Mouse (Mus musculus): ENCODE results near the gene Ticam1. TPM values are rescaled to one million over a fixed set of nuclear protein-coding genes. Genes with fewer than 3 reads are reported as not detected.

The Ticam1 gene
- polyA plus RNA-seq, 1 experiment, result 4.5 TPM

GRCm38 (mm10) chr17:56294241-56294640 is 17.7 kb upstream of the Ticam1 start:
- peaks cover 23% of the 10 kb centered on the region for H3K4me1 ChIP-seq (ENCODE audit: control insufficient read depth, insufficient read depth, low read length)
- no peak overlapping the region for H3K4me3 ChIP-seq (replicated peaks; ENCODE audit: insufficient read depth, low read depth, low read length)
- no peaks in the 10 kb centered on the region for H3K27me3 ChIP-seq (ENCODE audit: control insufficient read depth, insufficient read depth, low read length)
- DNase-seq, result peak; percentile 69 to 76
- no peak overlapping the region for H3K27ac ChIP-seq (ENCODE audit: insufficient read depth, low read length)
- WGBS, result 19% methylated on average over 19 of the region's 19 CpGs
- no peak for TF ChIP-seq POLR2A (IDR thresholded peaks at IDR 0.05; ENCODE audit: borderline replicate concordance, insufficient read depth, low read length)
- TF ChIP-seq CTCF (IDR thresholded peaks at IDR 0.05; ENCODE audit: borderline replicate concordance, insufficient read depth, low read depth, low read length), result no peak

- TF ChIP-seq CTCF (IDR thresholded peaks at IDR 0.05; ENCODE audit: borderline replicate concordance, insufficient read depth, low read depth, low read length), result no peak
- no peak for TF ChIP-seq POLR2A (IDR thresholded peaks at IDR 0.05; ENCODE audit: borderline replicate concordance, insufficient read depth, low read length)
- DNase-seq, result no peak
- WGBS, result 84% methylated on average over 1 of the region's 1 CpGs
These were observed 16.7 kb upstream of the Ticam1 start for GRCm38 (mm10) chr17:56293291-56293690.

GRCm38 (mm10) chr17:56292531-56293222 is 16.1 kb upstream of the Ticam1 start, which contains the start of gene Plin3:
Gene Plin3, minus strand, starts transcription at chr17:56292873.
- Histone ChIP-seq H3K27ac (ENCODE audit: insufficient read depth, low read length) (no peak within 1 kb of the TSS), H3K4me1 (ENCODE audit: control insufficient read depth, insufficient read depth, low read length) (peaks cover 23% of the 10 kb centered on the region), H3K4me3 (replicated peaks; ENCODE audit: insufficient read depth, low read depth, low read length) (no peak within 1 kb of the TSS), H3K27me3 (ENCODE audit: control insufficient read depth, insufficient read depth, low read length) (no peaks in the 10 kb centered on the region)
- DNase-seq, result peak; percentile 27 to 39
- 64% methylated on average over 4 of the region's 4 CpGs for WGBS
- TF ChIP-seq CTCF (IDR thresholded peaks at IDR 0.05; ENCODE audit: borderline replicate concordance, insufficient read depth, low read depth, low read length), result no peak
- TF ChIP-seq POLR2A (IDR thresholded peaks at IDR 0.05; ENCODE audit: borderline replicate concordance, insufficient read depth, low read length), result no peak

More at GRCm38 (mm10) chr17:56293291-56293690, 16.7 kb upstream of the Ticam1 start:
- H3K4me1 ChIP-seq (ENCODE audit: control insufficient read depth, insufficient read depth, low read length), result peaks cover 23% of the 10 kb centered on the region
- H3K27me3 ChIP-seq (ENCODE audit: control insufficient read depth, insufficient read depth, low read length), result no peaks in the 10 kb centered on the region
- H3K27ac ChIP-seq (ENCODE audit: insufficient read depth, low read length), result no peak overlapping the region
- H3K4me3 ChIP-seq (replicated peaks; ENCODE audit: insufficient read depth, low read depth, low read length), result no peak overlapping the region

GRCm38 (mm10) chr17:56291826-56292475 is 15.4 kb upstream of the Ticam1 start:
- DNase-seq, result no peak
- TF ChIP-seq CTCF (IDR thresholded peaks at IDR 0.05; ENCODE audit: borderline replicate concordance, insufficient read depth, low read depth, low read length), result no peak
- TF ChIP-seq POLR2A (IDR thresholded peaks at IDR 0.05; ENCODE audit: borderline replicate concordance, insufficient read depth, low read length), result no peak
- Histone ChIP-seq H3K4me1 (ENCODE audit: control insufficient read depth, insufficient read depth, low read length) (peaks cover 23% of the 10 kb centered on the region), H3K27me3 (ENCODE audit: control insufficient read depth, insufficient read depth, low read length) (no peaks in the 10 kb centered on the region), H3K4me3 (replicated peaks; ENCODE audit: insufficient read depth, low read depth, low read length) (no peak overlapping the region), H3K27ac (ENCODE audit: insufficient read depth, low read length) (no peak overlapping the region)
- 81% methylated on average over 7 of the region's 7 CpGs for WGBS

GRCm38 (mm10) chr17:56291171-56291511 is 14.6 kb upstream of the Ticam1 start:
- DNase-seq, result peak; percentile 58 to 69
- 2% methylated on average over 16 of the region's 16 CpGs for WGBS
- TF ChIP-seq CTCF (IDR thresholded peaks at IDR 0.05; ENCODE audit: borderline replicate concordance, insufficient read depth, low read depth, low read length) (peak; percentile 80), POLR2A (IDR thresholded peaks at IDR 0.05; ENCODE audit: borderline replicate concordance, insufficient read depth, low read length) (no peak)
- peaks cover 23% of the 10 kb centered on the region for H3K4me1 ChIP-seq (ENCODE audit: control insufficient read depth, insufficient read depth, low read length)
- H3K4me3 ChIP-seq (replicated peaks; ENCODE audit: insufficient read depth, low read depth, low read length), result peak overlapping the region; percentile 7
- no peaks in the 10 kb centered on the region for H3K27me3 ChIP-seq (ENCODE audit: control insufficient read depth, insufficient read depth, low read length)
- H3K27ac ChIP-seq (ENCODE audit: insufficient read depth, low read length), result no peak overlapping the region

- H3K4me1 ChIP-seq (ENCODE audit: control insufficient read depth, insufficient read depth, low read length), result peaks cover 23% of the 10 kb centered on the region
- H3K27ac ChIP-seq (ENCODE audit: insufficient read depth, low read length), result peak overlapping the region; percentile 54; the same call in 1 of the 2 replicates
- TF ChIP-seq POLR2A (IDR thresholded peaks at IDR 0.05; ENCODE audit: borderline replicate concordance, insufficient read depth, low read length) (no peak), CTCF (IDR thresholded peaks at IDR 0.05; ENCODE audit: borderline replicate concordance, insufficient read depth, low read depth, low read length) (no peak)
- WGBS, result 32% methylated on average over 17 of the region's 17 CpGs
- DNase-seq, result peak; percentile 47 to 54
- H3K27me3 ChIP-seq (ENCODE audit: control insufficient read depth, insufficient read depth, low read length), result no peaks in the 10 kb centered on the region
- H3K4me3 ChIP-seq (replicated peaks; ENCODE audit: insufficient read depth, low read depth, low read length), result peak overlapping the region; percentile 43
These were observed 14.0 kb upstream of the Ticam1 start for GRCm38 (mm10) chr17:56290388-56291170.

- peak overlapping the region; percentile 43 for H3K4me3 ChIP-seq (replicated peaks; ENCODE audit: insufficient read depth, low read depth, low read length)
- H3K4me1 ChIP-seq (ENCODE audit: control insufficient read depth, insufficient read depth, low read length), result peaks cover 23% of the 10 kb centered on the region
- WGBS, result 50% methylated on average over 23 of the region's 23 CpGs
- H3K27me3 ChIP-seq (ENCODE audit: control insufficient read depth, insufficient read depth, low read length), result no peaks in the 10 kb centered on the region
- no peak for TF ChIP-seq POLR2A (IDR thresholded peaks at IDR 0.05; ENCODE audit: borderline replicate concordance, insufficient read depth, low read length)
- peak overlapping the region; percentile 54; the same call in 1 of the 2 replicates for H3K27ac ChIP-seq (ENCODE audit: insufficient read depth, low read length)
- DNase-seq, result no peak
These were observed 13.1 kb upstream of the Ticam1 start for GRCm38 (mm10) chr17:56289371-56290331.

Measured in cerebellum, adult 2 months (tissue).